Mouse (Mus musculus): ENCODE measurements around the gene Krt79. TPM values are rescaled to one million over a fixed set of nuclear protein-coding genes. Genes with fewer than 3 reads are reported as not detected.

Krt79 gene
- 8.9 and 9.2 TPM in 2 replicates for polyA plus RNA-seq (2014; fragmentation: Nextera tagmentation; extraction: Ambion mirVana)

GRCm38 (mm10) chr15:101940274-101940829 is at the start of gene Krt79:
TSS of gene Krt79 (minus strand) at chr15:101940324.
- 71% methylated on average over 4 of the region's 6 CpGs for WGBS
- no peak for DNase-seq (ENCODE audit: low spot score)
- Histone ChIP-seq H3K4me3 (ENCODE audit: low read depth, low read length) (no peak within 1 kb of the TSS), H3K27ac (replicated peaks; ENCODE audit: low read depth, low read length) (no peak within 1 kb of the TSS), H3K4me1 (ENCODE audit: control insufficient read depth, insufficient read depth, low read length) (no peaks in the 10 kb centered on the region), H3K27me3 (replicated peaks; ENCODE audit: control insufficient read depth, insufficient read depth, low read length) (no peaks in the 10 kb centered on the region), H3K9ac (ENCODE audit: low read depth, low read length) (no peak within 1 kb of the TSS; the same call in 1 of the 2 replicates), H3K9me3 (ENCODE audit: control insufficient read depth, low read length) (no peaks in the 10 kb centered on the region), H3K4me2 (ENCODE audit: low read depth, low read length) (no peak within 1 kb of the TSS), H3K36me3 (ENCODE audit: control insufficient read depth, insufficient read depth, low read length) (no peaks in the 10 kb centered on the region)
- ATAC-seq (ENCODE audit: low read depth): no peak

DNA sequence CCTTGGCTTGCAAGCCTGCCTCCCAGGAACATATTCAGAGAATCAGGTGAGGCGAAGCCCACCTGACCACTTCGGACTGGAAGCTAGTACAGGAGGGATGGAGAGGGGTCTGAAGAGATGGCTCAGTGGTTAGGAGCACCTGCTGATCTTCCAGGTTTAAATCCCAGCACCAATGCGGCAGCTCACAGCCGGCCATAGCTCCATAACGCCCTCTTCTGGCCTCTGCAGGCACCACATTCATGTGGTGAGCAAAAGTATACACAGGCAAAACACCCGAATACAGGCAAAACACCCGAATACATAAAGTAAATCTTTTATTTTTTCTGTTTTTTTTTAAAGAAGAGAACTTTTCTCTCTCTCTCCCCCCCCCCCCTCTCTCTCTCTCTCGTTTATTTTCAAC is 48.6 kb upstream of the Krt79 start:
- Histone ChIP-seq H3K27me3 (replicated peaks; ENCODE audit: control insufficient read depth, insufficient read depth, low read length) (no peaks in the 10 kb centered on the region), H3K4me3 (ENCODE audit: low read depth, low read length) (no peak overlapping the region)
- WGBS: 63% methylated on average over 8 of the region's 8 CpGs

GRCm38 (mm10) chr15:101988119-101988518 is 48.0 kb upstream of the Krt79 start:
- ATAC-seq (ENCODE audit: low read depth) (0 out of 2 replicates have a peak, but pooled peaks have one; percentile 24), DNase-seq (ENCODE audit: low spot score) (peak; percentile 86)
- Histone ChIP-seq H3K36me3 (ENCODE audit: control insufficient read depth, insufficient read depth, low read length) (no peaks in the 10 kb centered on the region), H3K27me3 (replicated peaks; ENCODE audit: control insufficient read depth, insufficient read depth, low read length) (no peaks in the 10 kb centered on the region), H3K4me3 (ENCODE audit: low read depth, low read length) (no peak overlapping the region), H3K27ac (replicated peaks; ENCODE audit: low read depth, low read length) (no peak overlapping the region), H3K4me1 (ENCODE audit: control insufficient read depth, insufficient read depth, low read length) (no peaks in the 10 kb centered on the region), H3K4me2 (ENCODE audit: low read depth, low read length) (no peak overlapping the region), H3K9me3 (ENCODE audit: control insufficient read depth, low read length) (no peaks in the 10 kb centered on the region), H3K9ac (ENCODE audit: low read depth, low read length) (no peak overlapping the region)
- 2% methylated on average over 10 of the region's 10 CpGs for WGBS

More for the DNA sequence above, 48.6 kb upstream of the Krt79 start:
- Histone ChIP-seq H3K27ac (replicated peaks; ENCODE audit: low read depth, low read length) (no peak overlapping the region), H3K4me2 (ENCODE audit: low read depth, low read length) (no peak overlapping the region), H3K36me3 (ENCODE audit: control insufficient read depth, insufficient read depth, low read length) (no peaks in the 10 kb centered on the region), H3K9ac (ENCODE audit: low read depth, low read length) (no peak overlapping the region), H3K9me3 (ENCODE audit: control insufficient read depth, low read length) (no peaks in the 10 kb centered on the region), H3K4me1 (ENCODE audit: control insufficient read depth, insufficient read depth, low read length) (no peaks in the 10 kb centered on the region)
- ATAC-seq (ENCODE audit: low read depth) (no peak), DNase-seq (ENCODE audit: low spot score) (no peak)

- H3K27ac ChIP-seq (replicated peaks; ENCODE audit: low read depth, low read length): 0 out of 2 replicates have a peak overlapping the region, but pooled peaks have one; percentile 78
These were observed 44.6 kb upstream of the Krt79 start for GRCm38 (mm10) chr15:101984746-101985145.

GRCm38 (mm10) chr15:101983949-101984601 is 44.0 kb upstream of the Krt79 start:
- H3K4me1 ChIP-seq (ENCODE audit: control insufficient read depth, insufficient read depth, low read length): no peaks in the 10 kb centered on the region
- no peaks in the 10 kb centered on the region for H3K27me3 ChIP-seq (replicated peaks; ENCODE audit: control insufficient read depth, insufficient read depth, low read length)
- no peaks in the 10 kb centered on the region for H3K9me3 ChIP-seq (ENCODE audit: control insufficient read depth, low read length)
- ATAC-seq (ENCODE audit: low read depth) (peak; percentile 97), DNase-seq (ENCODE audit: low spot score) (peak; percentile 98)
- H3K27ac ChIP-seq (replicated peaks; ENCODE audit: low read depth, low read length): peak overlapping the region; percentile 78
- H3K9ac ChIP-seq (ENCODE audit: low read depth, low read length): peak overlapping the region; percentile 41; the same call in 1 of the 2 replicates
- no peaks in the 10 kb centered on the region for H3K36me3 ChIP-seq (ENCODE audit: control insufficient read depth, insufficient read depth, low read length)
- peak overlapping the region; percentile 54 for H3K4me2 ChIP-seq (ENCODE audit: low read depth, low read length)
- peak overlapping the region; percentile 30 for H3K4me3 ChIP-seq (ENCODE audit: low read depth, low read length)
- 2% methylated on average over 15 of the region's 15 CpGs for WGBS

More at GRCm38 (mm10) chr15:101984746-101985145, 44.6 kb upstream of the Krt79 start:
- Histone ChIP-seq H3K27me3 (replicated peaks; ENCODE audit: control insufficient read depth, insufficient read depth, low read length) (no peaks in the 10 kb centered on the region), H3K4me2 (ENCODE audit: low read depth, low read length) (peak overlapping the region; percentile 54), H3K9me3 (ENCODE audit: control insufficient read depth, low read length) (no peaks in the 10 kb centered on the region), H3K36me3 (ENCODE audit: control insufficient read depth, insufficient read depth, low read length) (no peaks in the 10 kb centered on the region), H3K4me1 (ENCODE audit: control insufficient read depth, insufficient read depth, low read length) (no peaks in the 10 kb centered on the region), H3K4me3 (ENCODE audit: low read depth, low read length) (no peak overlapping the region), H3K9ac (ENCODE audit: low read depth, low read length) (peak overlapping the region; percentile 40; the same call in 1 of the 2 replicates)
- ATAC-seq (ENCODE audit: low read depth) (no peak), DNase-seq (ENCODE audit: low spot score) (no peak)
- WGBS: 13% methylated on average over 6 of the region's 6 CpGs

DNA sequence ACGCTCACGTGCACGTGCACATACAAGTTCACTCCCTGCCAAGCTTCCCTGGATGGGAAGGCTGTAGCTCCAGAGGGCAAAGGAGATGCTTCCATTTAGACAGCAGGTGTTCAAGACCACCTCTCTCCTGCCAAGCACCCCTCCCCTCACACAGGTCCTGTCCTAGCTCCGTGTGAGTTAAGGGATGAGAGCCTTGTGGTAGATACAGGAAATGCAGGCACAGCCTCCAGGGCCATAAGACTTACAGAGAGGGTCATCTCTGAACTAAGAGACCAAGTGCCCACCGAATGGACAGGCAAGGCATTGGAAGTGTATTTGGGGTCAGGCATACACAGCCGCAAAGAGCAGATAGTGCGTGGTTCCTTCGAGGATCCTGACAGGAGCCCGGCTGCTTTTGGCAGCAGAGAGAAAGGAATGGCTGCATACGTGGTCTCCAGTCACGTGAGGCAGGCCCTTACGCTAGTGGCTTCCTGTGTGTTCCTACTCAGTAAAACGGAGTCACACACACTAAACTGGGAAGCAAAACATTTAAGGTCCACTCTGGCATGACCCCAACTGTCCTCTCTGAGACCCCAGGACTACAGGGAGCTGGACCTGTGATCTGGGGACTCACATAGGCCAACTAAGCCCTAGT is 43.3 kb upstream of the Krt79 start:
- Histone ChIP-seq H3K4me3 (ENCODE audit: low read depth, low read length) (no peak overlapping the region; the same call in 1 of the 2 replicates), H3K27ac (replicated peaks; ENCODE audit: low read depth, low read length) (peak overlapping the region; percentile 78), H3K27me3 (replicated peaks; ENCODE audit: control insufficient read depth, insufficient read depth, low read length) (no peaks in the 10 kb centered on the region), H3K36me3 (ENCODE audit: control insufficient read depth, insufficient read depth, low read length) (no peaks in the 10 kb centered on the region), H3K4me1 (ENCODE audit: control insufficient read depth, insufficient read depth, low read length) (no peaks in the 10 kb centered on the region), H3K9ac (ENCODE audit: low read depth, low read length) (no peak overlapping the region), H3K4me2 (ENCODE audit: low read depth, low read length) (peak overlapping the region; percentile 54; the same call in 1 of the 2 replicates), H3K9me3 (ENCODE audit: control insufficient read depth, low read length) (no peaks in the 10 kb centered on the region)
- DNase-seq (ENCODE audit: low spot score): no peak
- WGBS: 75% methylated on average over 13 of the region's 13 CpGs
- no peak for ATAC-seq (ENCODE audit: low read depth)

- 56% methylated on average over 5 of the region's 6 CpGs for WGBS
- H3K4me2 ChIP-seq (ENCODE audit: low read depth, low read length): no peak overlapping the region
- H3K4me1 ChIP-seq (ENCODE audit: control insufficient read depth, insufficient read depth, low read length): peaks cover 22% of the 10 kb centered on the region
- H3K9me3 ChIP-seq (ENCODE audit: control insufficient read depth, low read length): no peaks in the 10 kb centered on the region
- ATAC-seq (ENCODE audit: low read depth) (no peak), DNase-seq (ENCODE audit: low spot score) (peak; percentile 66)
- no peak overlapping the region for H3K9ac ChIP-seq (ENCODE audit: low read depth, low read length)
- H3K27me3 ChIP-seq (replicated peaks; ENCODE audit: control insufficient read depth, insufficient read depth, low read length): no peaks in the 10 kb centered on the region
- no peak overlapping the region for H3K4me3 ChIP-seq (ENCODE audit: low read depth, low read length)
- H3K36me3 ChIP-seq (ENCODE audit: control insufficient read depth, insufficient read depth, low read length): no peaks in the 10 kb centered on the region
- H3K27ac ChIP-seq (replicated peaks; ENCODE audit: low read depth, low read length): peak overlapping the region; percentile 79
These were observed 40.7 kb upstream of the Krt79 start for GRCm38 (mm10) chr15:101980849-101981248.

- no peaks in the 10 kb centered on the region for H3K36me3 ChIP-seq (ENCODE audit: control insufficient read depth, insufficient read depth, low read length)
- 3% methylated on average over 19 of the region's 39 CpGs for WGBS
- no peaks in the 10 kb centered on the region for H3K27me3 ChIP-seq (replicated peaks; ENCODE audit: control insufficient read depth, insufficient read depth, low read length)
- H3K9ac ChIP-seq (ENCODE audit: low read depth, low read length): peak overlapping the region; percentile 65
- peak overlapping the region; percentile 29 for H3K4me3 ChIP-seq (ENCODE audit: low read depth, low read length)
- H3K4me1 ChIP-seq (ENCODE audit: control insufficient read depth, insufficient read depth, low read length): peaks cover 30% of the 10 kb centered on the region
- H3K4me2 ChIP-seq (ENCODE audit: low read depth, low read length): peak overlapping the region; percentile 56
- no peaks in the 10 kb centered on the region for H3K9me3 ChIP-seq (ENCODE audit: control insufficient read depth, low read length)
- peak overlapping the region; percentile 90 for H3K27ac ChIP-seq (replicated peaks; ENCODE audit: low read depth, low read length)
- DNase-seq (ENCODE audit: low spot score) (peak; percentile 95), ATAC-seq (ENCODE audit: low read depth) (peak; percentile 87)
These were observed 37.1 kb upstream of the Krt79 start for GRCm38 (mm10) chr15:101977043-101977726.

All from embryonic facial prominence, embryonic 14.5 days (tissue).